Mouse (Mus musculus): ENCODE results near the gene Mt3.

DNA sequence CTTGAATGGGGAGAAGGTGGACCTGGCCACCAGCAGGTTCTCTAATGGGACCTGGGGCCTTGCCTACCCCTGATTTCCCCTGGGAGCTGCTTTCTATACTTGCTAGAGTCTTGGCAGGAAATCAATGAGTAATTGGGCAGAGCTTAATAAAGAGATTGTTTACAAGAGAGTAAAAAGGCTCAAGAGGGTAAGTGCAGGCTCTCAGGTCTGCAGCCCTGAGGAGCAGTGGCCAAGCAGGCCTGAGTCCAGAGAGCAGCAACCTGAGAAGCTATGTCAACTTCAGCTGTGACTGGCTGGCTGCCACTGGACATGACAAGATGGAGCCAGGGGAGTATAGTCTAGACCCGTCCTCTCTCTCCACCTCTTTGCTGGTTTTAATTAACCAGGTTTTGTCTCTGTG lies 40.5 kb downstream of the Mt3 start:
- TF ChIP-seq CTCF (IDR thresholded peaks at IDR 0.05; ENCODE audit: insufficient read depth, low read length): no peak
- no peak for TF ChIP-seq POLR2A (IDR thresholded peaks at IDR 0.05; ENCODE audit: borderline replicate concordance, extremely low read depth, low read depth, low read length)

Data from lung, adult 2 months (tissue).